Mouse (Mus musculus) spleen, postnatal 10 days (tissue): ENCODE results near the gene Thsd4.
"Not testable (repeated sequence)": the region's sequence is repeated elsewhere in the genome, so short reads cannot be mapped to it uniquely, and the experiment has no call there.

Source experiments
- DNase-seq, 2 experiments: peaks; one replicate each; pipeline ENCODE4 v3.0.0; 2021 to 2022; ENCODE audit warnings: low spot score in 2 of 2

Gene Thsd4

DNA sequence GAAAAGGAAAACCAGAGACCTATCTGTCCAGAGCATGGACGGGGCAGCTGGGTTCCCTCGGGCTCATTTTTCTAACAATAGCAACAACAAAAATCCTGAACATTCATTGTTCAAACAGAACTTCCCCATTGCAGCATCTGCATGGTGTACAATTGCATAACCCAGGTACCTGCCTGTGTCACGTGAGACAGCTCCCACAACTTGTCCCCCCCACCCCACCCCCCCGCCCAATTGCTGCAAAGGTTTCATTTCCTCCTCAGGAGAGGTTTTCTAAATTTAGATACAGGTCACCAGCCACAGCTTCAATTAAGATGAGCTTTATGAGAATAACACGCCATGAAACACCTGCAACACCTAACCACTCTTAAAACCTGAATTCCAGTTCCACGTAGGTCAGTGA, 303.4 kb downstream of the Thsd4 start:
- DNase-seq, result no peak

- no peak for DNase-seq
These were observed 305.8 kb downstream of the Thsd4 start for GRCm38 (mm10) chr9:60216029-60216428.

DNA sequence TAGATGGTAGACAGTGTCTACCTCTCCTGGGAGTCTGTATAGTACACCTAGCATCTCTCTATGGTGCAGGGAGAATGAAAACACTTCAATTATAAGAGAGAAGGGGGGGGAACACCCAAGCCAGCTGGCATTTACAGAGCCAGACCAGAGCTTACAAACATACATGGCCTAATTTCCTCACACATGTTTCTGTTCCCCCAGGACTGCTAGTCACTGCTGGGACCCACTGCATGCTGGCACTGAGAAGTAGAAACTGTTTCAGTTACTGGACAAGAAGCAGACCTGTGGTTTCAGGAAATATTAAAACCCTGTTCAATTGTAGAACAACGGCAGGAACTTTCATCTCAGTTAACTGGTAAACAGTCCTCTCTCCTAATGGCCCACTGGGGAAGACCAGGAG, 308.7 kb downstream of the Thsd4 start:
- DNase-seq, result no peak

GRCm38 (mm10) chr9:60208843-60209242, 313.0 kb downstream of the Thsd4 start:
- no peak for DNase-seq

GRCm38 (mm10) chr9:60203141-60203540, 318.7 kb downstream of the Thsd4 start:
- no peak for DNase-seq

DNA sequence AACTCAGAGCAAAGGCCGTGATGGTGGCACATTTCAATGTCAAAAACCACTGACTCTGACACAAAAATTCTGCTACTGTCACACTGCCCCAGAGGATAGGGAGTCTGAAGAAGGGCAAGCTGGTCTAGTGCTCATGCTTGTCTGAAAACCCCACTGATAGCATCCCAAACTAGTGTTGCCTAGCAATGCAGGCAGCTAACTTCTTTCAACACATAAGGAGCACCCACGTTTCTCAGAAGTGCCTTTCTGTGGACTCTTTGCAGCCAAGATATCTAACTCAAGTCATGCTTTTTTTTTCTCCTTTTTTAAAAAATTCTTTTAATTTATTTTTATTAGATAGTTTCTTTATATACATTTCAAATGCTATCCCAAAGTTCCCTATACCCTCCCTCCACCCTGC, 321.4 kb downstream of the Thsd4 start:
- DNase-seq, result no peak

- DNase-seq, result no peak
These were observed 323.2 kb downstream of the Thsd4 start for GRCm38 (mm10) chr9:60198530-60199200.

DNA sequence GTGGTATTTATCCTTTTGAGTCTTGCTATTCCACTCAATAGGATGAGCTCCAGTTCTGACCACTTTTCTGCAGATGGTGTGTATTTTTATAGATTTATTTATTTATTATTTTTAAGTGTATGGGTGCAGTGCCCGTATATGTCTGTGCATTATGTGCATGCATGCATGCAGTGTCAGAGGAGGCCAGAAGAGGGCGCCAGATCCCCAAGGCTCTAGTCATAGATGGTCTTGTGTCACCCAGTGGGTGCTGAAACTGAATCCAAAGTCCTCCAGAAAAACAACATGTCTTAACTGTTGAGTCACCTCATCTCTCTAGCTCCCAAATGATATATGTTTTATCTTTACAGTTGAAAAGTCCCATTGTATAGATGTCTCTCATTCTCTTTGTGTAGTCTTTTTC, 326.3 kb downstream of the Thsd4 start:
- peak in 1 of 2 experiments; percentile 27 for DNase-seq

GRCm38 (mm10) chr9:60194905-60195304, 326.9 kb downstream of the Thsd4 start:
- no peak for DNase-seq

DNA sequence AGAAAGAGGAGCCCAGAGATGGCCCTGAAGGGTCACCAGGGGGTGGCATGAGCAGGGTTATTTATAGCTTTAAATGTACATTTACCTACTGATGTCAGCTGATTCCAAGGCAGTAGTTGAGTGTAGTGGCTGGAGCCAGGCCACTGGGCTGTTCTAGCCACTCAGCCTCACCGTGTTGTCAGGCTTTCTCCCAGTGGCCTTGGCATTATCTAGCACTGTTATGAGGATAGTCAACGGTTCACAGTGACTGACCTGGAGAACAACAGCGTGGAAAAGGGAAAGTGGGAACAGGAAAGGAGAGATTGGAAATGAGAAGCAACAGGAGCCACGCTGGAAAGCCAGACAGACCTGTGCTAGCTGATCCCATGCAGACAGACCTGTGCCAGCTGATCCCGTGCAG, 329.5 kb downstream of the Thsd4 start:
- DNase-seq, result no peak

DNA sequence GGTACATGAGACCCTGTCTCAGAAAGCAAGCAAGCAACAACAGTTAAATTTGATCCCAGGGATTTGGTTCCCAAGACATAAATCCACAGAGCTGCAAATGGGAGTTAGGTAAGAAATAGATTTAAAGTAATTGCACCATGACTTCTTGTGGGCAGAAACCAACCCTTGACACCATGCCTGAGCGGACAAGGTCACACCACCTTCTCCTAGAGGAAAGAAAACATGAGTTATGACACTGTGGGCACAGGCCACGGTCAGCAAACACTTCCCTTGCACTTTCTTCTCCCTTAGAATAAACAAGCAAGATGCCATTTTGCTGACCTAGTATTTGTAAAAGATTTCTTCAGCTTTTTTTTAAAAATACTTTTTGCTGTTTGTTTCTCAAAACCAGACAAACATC, 334.4 kb downstream of the Thsd4 start:
- no peak for DNase-seq

GRCm38 (mm10) chr9:60186948-60187347, 334.9 kb downstream of the Thsd4 start:
- DNase-seq, result peak in 1 of 2 experiments; percentile 23

GRCm38 (mm10) chr9:60184083-60184482, 337.8 kb downstream of the Thsd4 start:
- no peak for DNase-seq

GRCm38 (mm10) chr9:60182371-60182770, 339.5 kb downstream of the Thsd4 start:
- no peak for DNase-seq

DNA sequence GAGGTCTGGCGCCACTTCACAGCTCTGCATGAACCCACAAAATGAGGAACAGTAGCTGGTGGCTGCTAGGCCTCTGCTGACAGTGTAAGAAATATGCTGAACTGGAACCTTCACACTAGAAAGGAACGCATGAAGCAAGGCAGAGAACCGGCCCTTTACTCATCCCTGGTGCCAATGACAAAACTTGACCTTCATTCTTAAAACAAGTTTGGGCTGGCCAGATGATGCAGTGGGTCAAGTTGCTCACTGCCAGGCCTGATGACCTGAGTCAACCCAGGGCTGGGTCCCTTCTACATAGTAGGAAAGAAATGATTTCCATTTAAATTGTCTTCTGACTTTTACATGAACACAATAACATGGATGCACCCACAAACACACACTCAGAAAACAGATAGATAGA, 340.9 kb downstream of the Thsd4 start:
- no peak for DNase-seq

DNA sequence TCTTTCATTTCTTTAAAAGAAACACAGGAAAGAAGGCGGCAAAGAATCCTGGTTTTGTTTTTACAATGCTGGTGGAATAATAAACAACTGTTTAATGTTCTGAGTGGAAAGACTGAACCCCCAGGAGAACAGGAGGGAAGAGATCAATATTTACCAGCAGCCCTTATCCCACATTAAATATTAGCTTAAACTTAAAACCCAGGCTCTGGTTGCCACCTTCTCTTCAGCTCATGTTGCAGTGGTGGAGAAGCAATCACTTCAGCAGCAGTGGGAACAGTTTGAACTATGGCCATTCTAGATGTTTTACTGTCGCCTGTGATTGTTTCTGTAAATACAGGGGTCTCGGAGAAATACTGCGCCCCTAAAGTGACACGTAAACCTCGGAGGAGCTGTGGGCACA, 341.7 kb downstream of the Thsd4 start:
- no peak for DNase-seq

DNA sequence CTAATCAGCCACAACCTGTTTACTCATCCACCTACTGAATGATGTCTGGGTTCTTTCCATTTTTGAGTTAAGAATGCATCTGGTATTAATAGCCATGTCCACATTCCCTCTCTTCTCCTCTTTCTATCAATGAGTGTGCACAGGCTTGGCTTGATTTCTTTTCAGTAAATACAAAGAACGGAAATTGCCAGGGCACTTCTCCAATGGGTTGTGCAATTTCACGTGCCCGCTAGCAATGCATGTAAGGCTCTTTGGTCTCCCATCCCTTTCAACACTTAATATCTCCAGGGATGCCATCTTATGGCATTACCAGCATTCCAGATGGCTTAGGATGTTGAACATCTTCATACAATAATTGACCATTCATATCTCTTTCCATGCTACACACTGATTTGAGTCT, 345.5 kb downstream of the Thsd4 start:
- no peak for DNase-seq

DNA sequence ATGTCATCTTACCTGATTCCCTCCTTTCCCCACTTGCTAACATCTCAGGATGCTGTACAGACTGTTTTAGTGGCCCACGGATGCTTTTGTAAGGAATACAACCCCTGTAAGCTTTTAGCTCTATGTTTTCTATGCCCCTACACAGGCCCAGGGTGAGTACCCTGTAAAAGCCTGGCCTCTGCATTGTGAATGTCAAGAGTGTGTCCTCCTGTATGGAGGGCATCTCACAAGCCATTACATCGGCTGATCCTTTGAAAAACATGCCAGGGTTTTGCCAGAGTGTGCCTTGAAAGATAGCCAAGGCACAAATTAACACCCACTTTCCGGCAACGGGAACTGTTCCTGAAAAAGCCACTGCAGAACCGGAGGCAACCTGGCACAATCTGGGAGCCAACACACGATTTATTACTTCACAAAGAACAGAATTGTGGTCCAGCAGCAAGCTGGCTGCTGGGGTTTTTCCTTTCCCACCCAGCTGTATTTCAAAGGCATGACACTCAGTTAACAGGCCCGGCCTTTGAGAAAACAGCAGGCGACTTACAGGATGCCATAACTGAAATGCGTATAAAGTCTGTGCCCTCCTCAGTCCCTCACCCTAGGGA, 349.3 kb downstream of the Thsd4 start:
- DNase-seq, result not testable (repeated sequence)

DNA sequence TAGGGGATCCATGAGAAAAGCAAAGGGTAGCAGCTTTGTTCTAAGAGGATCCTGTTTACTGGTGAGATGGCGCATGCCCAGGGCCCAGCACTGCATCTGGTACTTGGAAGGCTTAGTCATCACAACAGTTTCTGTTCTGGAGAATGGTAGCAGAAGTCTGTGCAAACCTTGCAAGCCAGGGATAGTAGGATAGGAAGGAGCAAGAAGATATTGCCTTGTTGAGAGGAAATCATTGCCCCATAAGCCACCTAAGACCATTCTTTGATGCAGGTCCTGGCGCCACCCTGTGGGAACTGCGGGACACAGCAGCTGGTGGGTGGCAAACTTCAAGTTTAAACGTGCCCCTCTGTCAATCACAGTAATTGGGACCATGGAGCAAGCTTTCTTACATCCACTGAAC, 354.9 kb downstream of the Thsd4 start:
- DNase-seq, result peak in 1 of 2 experiments; percentile 16

DNA sequence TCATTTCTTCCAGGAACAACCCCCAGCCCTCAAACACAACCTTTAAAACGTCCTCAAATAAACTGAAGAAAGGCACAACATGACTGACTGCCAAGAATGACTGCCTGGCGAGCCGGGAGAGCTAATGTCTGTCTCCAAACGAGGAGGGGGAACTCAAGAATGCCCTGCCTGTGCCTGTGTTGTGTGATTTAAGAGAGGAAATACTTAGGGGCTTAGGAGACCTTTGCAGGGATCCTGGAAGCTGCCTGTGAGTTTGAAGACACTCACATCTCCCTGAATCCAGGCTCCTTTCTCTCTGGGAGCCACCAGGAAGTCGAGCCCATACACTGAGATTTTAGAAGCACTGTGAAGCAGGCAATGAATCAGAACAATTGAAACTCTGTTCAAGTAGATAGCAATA, 361.0 kb downstream of the Thsd4 start:
- no peak for DNase-seq

DNA sequence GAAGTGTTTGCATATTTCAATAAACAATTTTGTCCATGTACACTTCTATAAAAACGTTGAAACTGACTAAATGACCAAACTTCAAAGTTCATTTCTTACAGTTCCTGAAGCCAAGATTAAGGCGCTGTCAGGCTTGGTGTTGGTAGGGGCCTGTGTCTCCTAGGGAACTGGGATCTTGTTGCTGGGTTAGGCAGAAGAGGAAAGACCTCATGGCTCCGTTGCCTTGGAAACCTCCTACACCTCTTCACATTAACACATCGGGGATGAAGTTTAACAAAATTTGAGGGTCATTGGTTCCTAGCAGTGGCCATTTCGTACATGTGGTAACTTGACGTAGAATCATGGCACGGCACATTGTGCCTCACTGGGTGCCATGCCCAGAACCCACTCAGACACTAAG, 361.7 kb downstream of the Thsd4 start:
- no peak for DNase-seq

DNA sequence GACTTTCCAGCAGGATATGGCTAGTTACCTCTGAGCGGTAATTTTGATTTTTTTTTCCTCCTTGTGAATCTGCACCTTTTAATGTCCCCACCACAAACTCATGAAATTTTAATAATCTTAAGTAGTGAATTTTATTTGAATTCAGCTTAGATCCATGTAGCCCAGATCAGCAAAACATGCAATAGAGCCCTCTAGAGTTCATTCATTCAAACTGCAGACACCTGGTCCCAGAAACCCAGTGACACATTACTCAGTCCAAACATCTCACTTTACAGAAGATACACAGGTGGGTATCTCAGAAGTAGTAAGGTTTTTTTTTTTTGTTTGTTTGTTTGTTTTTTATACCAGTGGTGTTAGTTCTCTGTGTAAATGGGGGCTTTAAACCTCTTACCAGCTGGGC, 368.9 kb downstream of the Thsd4 start:
- no peak for DNase-seq

- DNase-seq, result no peak
These were observed 369.8 kb downstream of the Thsd4 start for GRCm38 (mm10) chr9:60151897-60152627.
